Mouse (Mus musculus) WW6 (cell line): ENCODE measurements around the gene Gnas.
A peak's percentile ranks its signal among the peaks of the same experiment; 100 is the strongest.
"Not testable (repeated sequence)": the region's sequence is repeated elsewhere in the genome, so short reads cannot be mapped to it uniquely, and the experiment has no call there.

Experiments used
- DNase-seq: peaks from one replicate; pipeline ENCODE4 v3.0.0-alpha.2; 2013; ENCODE audit warnings: low read depth, low spot score

The Gnas gene

GRCm38 (mm10) chr2:174294457-174294856 lies 10.3 kb downstream of the Gnas start:
- no peak for DNase-seq

- peak; percentile 94 for DNase-seq
These were observed 11.2 kb downstream of the Gnas start for GRCm38 (mm10) chr2:174295175-174295899.

- no peak for DNase-seq
These were observed 11.9 kb downstream of the Gnas start for GRCm38 (mm10) chr2:174295900-174296465.

- no peak for DNase-seq
These were observed 13.0 kb downstream of the Gnas start for GRCm38 (mm10) chr2:174297086-174297571.

- DNase-seq: no peak
These were observed 13.7 kb downstream of the Gnas start for GRCm38 (mm10) chr2:174297851-174298250.

GRCm38 (mm10) chr2:174298471-174298870 lies 14.4 kb downstream of the Gnas start:
- no peak for DNase-seq

- DNase-seq: no peak
These were observed 15.1 kb downstream of the Gnas start for GRCm38 (mm10) chr2:174299091-174299770.

- no peak for DNase-seq
These were observed 15.6 kb downstream of the Gnas start for GRCm38 (mm10) chr2:174299771-174300160.

- DNase-seq: no peak
These were observed 16.1 kb downstream of the Gnas start for GRCm38 (mm10) chr2:174300186-174300585.

GRCm38 (mm10) chr2:174300666-174301065 lies 16.5 kb downstream of the Gnas start:
- no peak for DNase-seq

GRCm38 (mm10) chr2:174302526-174302925 lies 18.4 kb downstream of the Gnas start:
- no peak for DNase-seq

- DNase-seq: no peak
These were observed 21.5 kb downstream of the Gnas start for GRCm38 (mm10) chr2:174305646-174306045.

- DNase-seq: no peak
These were observed 23.8 kb downstream of the Gnas start for GRCm38 (mm10) chr2:174307903-174308302.

- no peak for DNase-seq
These were observed 26.9 kb downstream of the Gnas start for GRCm38 (mm10) chr2:174310913-174311514.

GRCm38 (mm10) chr2:174311613-174312012 lies 27.5 kb downstream of the Gnas start:
- DNase-seq: no peak

GRCm38 (mm10) chr2:174312118-174312647 lies 28.1 kb downstream of the Gnas start:
- no peak for DNase-seq

GRCm38 (mm10) chr2:174312661-174313060 lies 28.5 kb downstream of the Gnas start:
- no peak for DNase-seq

GRCm38 (mm10) chr2:174315445-174315844 lies 31.3 kb downstream of the Gnas start:
- not testable (repeated sequence) for DNase-seq

GRCm38 (mm10) chr2:174316661-174317060 lies 32.5 kb downstream of the Gnas start:
- no peak for DNase-seq

- no peak for DNase-seq
These were observed 41.9 kb downstream of the Gnas start for GRCm38 (mm10) chr2:174325989-174326388.

- DNase-seq: no peak
These were observed 42.4 kb downstream of the Gnas start for GRCm38 (mm10) chr2:174326481-174326880.
